Mouse (Mus musculus) hindbrain, postnatal 0 days (tissue): ENCODE data around the gene Gprc5b. TPM values are rescaled to one million over a fixed set of nuclear protein-coding genes. Genes with fewer than 3 reads are reported as not detected.

Experiments used
- ATAC-seq: fragments of 200-750 bp; cut with Nextera tagmentation; 2 replicates; pipeline ENCODE4 v1.8.0; 2017; ENCODE audit warnings: mild to moderate bottlenecking, moderate TSS enrichment, moderate library complexity
- DNase-seq: peaks from one replicate; pipeline ENCODE4 v3.0.0-alpha.2; 2015; ENCODE audit warnings: low spot score
- H3K27ac ChIP-seq: fragments of 300-500 bp; sonication (generic); 2 replicates; pipeline ENCODE4 v1.5.1; 2014; ENCODE audit warnings: mild to moderate bottlenecking
- H3K27me3 ChIP-seq: fragments of 300-500 bp; sonication (generic); 2 replicates; pipeline ENCODE4 v1.6.1; 2014; ENCODE audit warnings: low read length, mixed read lengths; ENCODE audit not compliant: insufficient read depth
- H3K36me3 ChIP-seq: fragments of 300-500 bp; sonication (generic); 2 replicates; pipeline ENCODE4 v1.6.1; 2014; ENCODE audit warnings: low read length, mixed read lengths; ENCODE audit not compliant: insufficient read depth
- H3K4me1 ChIP-seq: fragments of 300-500 bp; sonication (generic); 2 replicates; pipeline ENCODE4 v1.6.1; 2014; ENCODE audit warnings: antibody characterized with exemption, low read length, mixed read lengths; ENCODE audit not compliant: insufficient read depth
- H3K4me2 ChIP-seq: fragments of 300-500 bp; sonication (generic); 2 replicates; pipeline ENCODE4 v1.6.1; 2014; ENCODE audit warnings: low read depth, mild to moderate bottlenecking, low read length, moderate library complexity, mixed read lengths
- H3K4me3 ChIP-seq: fragments of 300-500 bp; sonication (generic); 2 replicates; pipeline ENCODE4 v1.5.1; 2014; ENCODE audit warnings: low read length
- H3K9ac ChIP-seq: fragments of 300-500 bp; sonication (generic); replicated peaks from 2 replicates; pipeline ENCODE4 v1.6.1; 2014; ENCODE audit warnings: mild to moderate bottlenecking, low read length, moderate library complexity, mixed read lengths
- H3K9me3 ChIP-seq: fragments of 300-500 bp; sonication (generic); 2 replicates; pipeline ENCODE4 v1.6.1; 2016; ENCODE audit warnings: low read length, mixed read lengths
- CTCF ChIP-seq: IDR thresholded peaks from 2 replicates; pipeline ENCODE4 v1.5.1; 2016; ENCODE audit warnings: antibody characterized with exemption, control low read depth, low read depth
- WGBS: fragments of 180-500 bp; shearing (Covaris S2); extraction: QIAGEN DNeasy Blood & Tissue Kit; methylation state at CpG from one replicate; pipeline ENCODE4 v1.1.7; 2014; 5-methylcytosine and 5-hydroxymethylcytosine counted together
- polyA plus RNA-seq: library from polyadenylated mRNA; unstranded; fragments of >200 nt; fragmentation: Nextera tagmentation; extraction: Ambion mirVana; gene quantifications from 2 replicates; pipeline ENCODE4 v1.2.1, GENCODE M21; 2015
- total RNA-seq: library from RNA; depleted of rRNA; stranded (reverse); fragments of >200 nt; gene quantifications from 2 replicates; pipeline ENCODE4 v1.2.3, GENCODE M21; 2014

The Gprc5b gene
- total and polyA plus RNA-seq, 2 experiments from 2014 or later, result 9.5 to 56.9 TPM

- DNase-seq, result no peak
- H3K27ac ChIP-seq, result no peak overlapping the region
- H3K9ac ChIP-seq, result no peak overlapping the region
- 47% methylated on average over 6 of the region's 6 CpGs for WGBS
- no peak overlapping the region for H3K4me2 ChIP-seq
- no peak for TF ChIP-seq CTCF
- no peak overlapping the region for H3K4me3 ChIP-seq
- H3K36me3 ChIP-seq, result no peaks in the 10 kb centered on the region
- H3K27me3 ChIP-seq, result no peaks in the 10 kb centered on the region
- 0 out of 2 replicates have a peak, but pooled peaks have one; percentile 5 for ATAC-seq
- H3K4me1 ChIP-seq, result peaks cover 35% of the 10 kb centered on the region
- no peaks in the 10 kb centered on the region for H3K9me3 ChIP-seq
Observed at GRCm38 (mm10) chr7:118990282-118990681, 4.7 kb downstream of the Gprc5b start.

- H3K4me1 ChIP-seq, result peaks cover 36% of the 10 kb centered on the region
- DNase-seq (no peak), ATAC-seq (no peak)
- no peak overlapping the region for H3K4me3 ChIP-seq
- H3K4me2 ChIP-seq, result no peak overlapping the region
- H3K27ac ChIP-seq, result no peak overlapping the region
- WGBS, result 77% methylated on average over 5 of the region's 5 CpGs
- no peaks in the 10 kb centered on the region for H3K27me3 ChIP-seq
- no peaks in the 10 kb centered on the region for H3K9me3 ChIP-seq
- no peak overlapping the region for H3K9ac ChIP-seq
- no peaks in the 10 kb centered on the region for H3K36me3 ChIP-seq
- TF ChIP-seq CTCF, result no peak
Observed at GRCm38 (mm10) chr7:118989275-118989856, 5.6 kb downstream of the Gprc5b start.

- H3K4me2 ChIP-seq, result no peak overlapping the region
- H3K36me3 ChIP-seq, result no peaks in the 10 kb centered on the region
- no peak for ATAC-seq
- H3K27me3 ChIP-seq, result no peaks in the 10 kb centered on the region
- no peak for TF ChIP-seq CTCF
- whole genome bisulfite sequencing, result 74% methylated on average over 4 of the region's 4 CpGs
- H3K27ac ChIP-seq, result no peak overlapping the region
- peaks cover 24% of the 10 kb centered on the region for H3K4me1 ChIP-seq
- H3K9ac ChIP-seq, result no peak overlapping the region
- no peaks in the 10 kb centered on the region for H3K9me3 ChIP-seq
- DNase-seq, result no peak
- H3K4me3 ChIP-seq, result no peak overlapping the region
Observed at GRCm38 (mm10) chr7:118986369-118986768, 8.6 kb downstream of the Gprc5b start.

GRCm38 (mm10) chr7:118985786-118986185 lies 9.2 kb downstream of the Gprc5b start:
- H3K4me2 ChIP-seq, result no peak overlapping the region
- TF ChIP-seq CTCF, result no peak
- H3K4me3 ChIP-seq, result no peak overlapping the region
- peaks cover 18% of the 10 kb centered on the region for H3K4me1 ChIP-seq
- no peaks in the 10 kb centered on the region for H3K36me3 ChIP-seq
- H3K9ac ChIP-seq, result no peak overlapping the region
- H3K9me3 ChIP-seq, result no peaks in the 10 kb centered on the region
- WGBS, result 72% methylated on average over 4 of the region's 4 CpGs
- DNase-seq (no peak), ATAC-seq (no peak)
- no peaks in the 10 kb centered on the region for H3K27me3 ChIP-seq
- H3K27ac ChIP-seq, result no peak overlapping the region

GRCm38 (mm10) chr7:118983961-118984360 lies 11.1 kb downstream of the Gprc5b start:
- ATAC-seq (peak; percentile 71), DNase-seq (peak; percentile 79)
- 27% methylated on average over 19 of the region's 19 CpGs for WGBS
- H3K36me3 ChIP-seq, result no peaks in the 10 kb centered on the region
- no peaks in the 10 kb centered on the region for H3K9me3 ChIP-seq
- peaks cover 13% of the 10 kb centered on the region for H3K4me1 ChIP-seq
- H3K27me3 ChIP-seq, result no peaks in the 10 kb centered on the region
- H3K27ac ChIP-seq, result no peak overlapping the region
- H3K9ac ChIP-seq, result no peak overlapping the region
- TF ChIP-seq CTCF, result no peak
- 0 out of 2 replicates have a peak overlapping the region, but pooled peaks have one; percentile 7 for H3K4me2 ChIP-seq
- no peak overlapping the region for H3K4me3 ChIP-seq

- H3K4me1 ChIP-seq, result peaks cover 14% of the 10 kb centered on the region
- TF ChIP-seq CTCF, result no peak
- DNase-seq, result no peak
- ATAC-seq, result no peak
- no peaks in the 10 kb centered on the region for H3K27me3 ChIP-seq
- no peaks in the 10 kb centered on the region for H3K9me3 ChIP-seq
- H3K27ac ChIP-seq, result no peak overlapping the region
- no peaks in the 10 kb centered on the region for H3K36me3 ChIP-seq
- H3K4me3 ChIP-seq, result no peak overlapping the region
- 83% methylated on average over 4 of the region's 4 CpGs for WGBS
- H3K9ac ChIP-seq, result no peak overlapping the region
- no peak overlapping the region for H3K4me2 ChIP-seq
Observed at GRCm38 (mm10) chr7:118982586-118982985, 12.4 kb downstream of the Gprc5b start.

- no peak for TF ChIP-seq CTCF
- 77% methylated on average over 5 of the region's 5 CpGs for WGBS
Observed at GRCm38 (mm10) chr7:118981831-118982230, 13.2 kb downstream of the Gprc5b start.

More at GRCm38 (mm10) chr7:118981831-118982230, 13.2 kb downstream of the Gprc5b start:
- Histone ChIP-seq H3K4me1 (peaks cover 21% of the 10 kb centered on the region), H3K9ac (no peak overlapping the region), H3K4me3 (no peak overlapping the region), H3K36me3 (no peaks in the 10 kb centered on the region), H3K27ac (no peak overlapping the region), H3K9me3 (no peaks in the 10 kb centered on the region), H3K27me3 (no peaks in the 10 kb centered on the region), H3K4me2 (no peak overlapping the region)
- DNase-seq (no peak), ATAC-seq (no peak)
